Mouse (Mus musculus): ENCODE data around the gene Nid2.

DNA sequence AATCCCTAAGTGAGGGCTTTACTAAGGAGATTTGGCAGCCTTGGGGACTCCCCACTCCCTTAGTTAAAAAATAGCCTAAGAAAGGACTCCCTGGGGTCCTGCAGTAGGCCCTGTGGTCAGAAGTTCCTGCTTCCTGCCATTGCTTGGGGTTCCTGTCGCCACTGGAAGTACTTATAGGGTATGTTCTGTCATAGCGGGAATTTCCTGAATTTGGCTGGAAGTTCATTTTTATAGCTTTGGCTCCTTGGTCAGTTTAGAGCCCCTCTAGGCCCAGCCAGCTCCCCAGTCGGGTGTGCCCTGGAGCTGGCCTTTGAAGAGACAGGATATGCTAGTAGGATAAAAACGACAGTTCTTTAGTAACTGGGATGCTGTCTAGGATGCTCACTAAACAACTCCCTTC, 43.8 kb downstream of the Nid2 start:
- no peak for TF ChIP-seq CTCF (IDR thresholded peaks at IDR 0.05; ENCODE audit: insufficient read depth, low read length)
- TF ChIP-seq POLR2A (IDR thresholded peaks at IDR 0.05; ENCODE audit: borderline replicate concordance, extremely low read depth, low read depth, low read length), result no peak

Data from lung, adult 2 months (tissue).